Mouse (Mus musculus) liver, embryonic 14.5 days (tissue): ENCODE data around the gene Olfr54. TPM values are rescaled to one million over a fixed set of nuclear protein-coding genes. Genes with fewer than 3 reads are reported as not detected.
"Not testable (repeated sequence)": the region's sequence is repeated elsewhere in the genome, so short reads cannot be mapped to it uniquely, and the experiment has no call there.

Source experiments
- ATAC-seq: fragments of 200-750 bp; cut with Nextera tagmentation; 2 replicates; pipeline ENCODE4 v1.8.0; 2017; ENCODE audit warnings: moderate number of reproducible peaks, mild to moderate bottlenecking, moderate library complexity; ENCODE audit not compliant: insufficient read depth
- DNase-seq, 3 experiments: peaks; one replicate each; pipeline ENCODE4 v3.0.0-alpha.2; 2012 to 2013; ENCODE audit warnings: low read depth in 3 of 3, low spot score in 3 of 3
- H3K27ac ChIP-seq: fragments of 300-500 bp; sonication (generic); 2 replicates; pipeline ENCODE4 v1.5.1; 2014; ENCODE audit warnings: moderate library complexity, mild to moderate bottlenecking, control low read depth, inconsistent platforms
- H3K27me3 ChIP-seq: fragments of 300-500 bp; sonication (generic); 2 replicates; pipeline ENCODE4 v1.6.1; 2014; ENCODE audit warnings: mild to moderate bottlenecking, low read length, moderate library complexity; ENCODE audit not compliant: control insufficient read depth, insufficient read depth
- H3K36me3 ChIP-seq: fragments of 300-500 bp; sonication (generic); replicated peaks from 2 replicates; pipeline ENCODE4 v1.6.1; 2014; ENCODE audit warnings: low read depth; ENCODE audit not compliant: control insufficient read depth, insufficient read depth
- H3K4me1 ChIP-seq, 2 experiments: fragments of 200-500 bp in 1 of 2; fragments of 300-500 bp in 1 of 2; sonication (generic) in 1 of 2; replicated peaks; 2 replicates each; pipeline ENCODE4 v1.6.1; 2012 to 2014; ENCODE audit warnings: antibody characterized with exemption in 1 of 2, inconsistent platforms in 1 of 2, low read length in 1 of 2; ENCODE audit not compliant: control insufficient read depth in 2 of 2, insufficient read depth in 2 of 2
- H3K4me2 ChIP-seq: fragments of 300-500 bp; sonication (generic); 2 replicates; pipeline ENCODE4 v1.6.1; 2014; ENCODE audit warnings: low read depth, mild to moderate bottlenecking, control low read depth, moderate library complexity
- H3K4me3 ChIP-seq, 2 experiments: fragments of 200-500 bp in 1 of 2; fragments of 300-500 bp in 1 of 2; sonication (generic) in 1 of 2; 2 replicates each; pipeline ENCODE4 v1.5.1; 2012 to 2014; ENCODE audit warnings: low read depth in 2 of 2, low read length in 2 of 2, mild to moderate bottlenecking in 2 of 2, control low read depth in 1 of 2, inconsistent platforms in 1 of 2, moderate library complexity in 1 of 2; ENCODE audit not compliant: insufficient read depth in 1 of 2
- H3K9ac ChIP-seq: fragments of 300-500 bp; sonication (generic); replicated peaks from 2 replicates; pipeline ENCODE4 v1.6.1; 2014; ENCODE audit warnings: mild to moderate bottlenecking, control low read depth, moderate library complexity
- H3K9me3 ChIP-seq: fragments of 300-500 bp; sonication (generic); 2 replicates; pipeline ENCODE4 v1.6.1; 2016; ENCODE audit warnings: low read length, mixed read lengths; ENCODE audit not compliant: control insufficient read depth
- CTCF ChIP-seq: IDR thresholded peaks from 2 replicates; pipeline ENCODE4 v1.5.1; 2016; ENCODE audit warnings: antibody characterized with exemption, low read depth, control low read depth
- EP300 ChIP-seq: IDR thresholded peaks from 2 replicates; pipeline ENCODE4 v1.6.1; 2016; ENCODE audit warnings: antibody characterized with exemption, low read depth
- WGBS: fragments of 180-500 bp; shearing (Covaris S2); extraction: QIAGEN DNeasy Blood & Tissue Kit; methylation state at CpG from one replicate; pipeline ENCODE4 v1.1.7; 2014; ENCODE audit not compliant: insufficient replicate concordance; 5-methylcytosine and 5-hydroxymethylcytosine counted together
- polyA plus RNA-seq, 2 experiments: library from polyadenylated mRNA; depleted of rRNA in 1 of 2; stranded (reverse) in 1 of 2; unstranded in 1 of 2; fragments of >200 nt; fragmentation: Nextera tagmentation in 1 of 2; extraction: Ambion mirVana in 1 of 2; gene quantifications; 2 replicates each; pipeline versions ENCODE4 v1.2.1 to v1.2.3; 2012 to 2014

Olfr54 gene
- polyA plus RNA-seq, 2 experiments = not detected

GRCm38 (mm10) chr11:51003296-51003695 lies 10.7 kb upstream of the Olfr54 start, which contains the start of gene Olfr51:
Gene Olfr51 (plus strand): TSS chr11:51003596.
- no peak within 1 kb of the TSS for H3K9ac ChIP-seq
- H3K36me3 ChIP-seq = no peaks in the 10 kb centered on the region
- no peaks in the 10 kb centered on the region for H3K9me3 ChIP-seq
- no peak within 1 kb of the TSS for H3K4me2 ChIP-seq
- 45% methylated on average over 5 of the region's 5 CpGs for WGBS
- no peak within 1 kb of the TSS for H3K27ac ChIP-seq
- no peaks in the 10 kb centered on the region for H3K27me3 ChIP-seq
- no peak for TF ChIP-seq CTCF
- TF ChIP-seq EP300 = no peak
- no peaks in the 10 kb centered on the region for H3K4me1 ChIP-seq
- no peak within 1 kb of the TSS for H3K4me3 ChIP-seq
- DNase-seq (no peak), ATAC-seq (no peak)

- Histone ChIP-seq H3K9ac (no peak overlapping the region), H3K4me1 (no peaks in the 10 kb centered on the region), H3K27me3 (no peaks in the 10 kb centered on the region), H3K27ac (no peak overlapping the region), H3K9me3 (no peaks in the 10 kb centered on the region), H3K36me3 (no peaks in the 10 kb centered on the region), H3K4me3 (no peak overlapping the region), H3K4me2 (no peak overlapping the region)
- WGBS = 56% methylated on average over 5 of the region's 5 CpGs
- no peak for DNase-seq
- TF ChIP-seq CTCF = no peak
- TF ChIP-seq EP300 = no peak
- no peak for ATAC-seq
Measured at GRCm38 (mm10) chr11:51011821-51012220, 2.2 kb upstream of the Olfr54 start.

GRCm38 (mm10) chr11:51016341-51016740 lies 2.3 kb downstream of the Olfr54 start:
- no peaks in the 10 kb centered on the region for H3K36me3 ChIP-seq
- no peak overlapping the region for H3K9ac ChIP-seq
- H3K27ac ChIP-seq = no peak overlapping the region
- H3K4me3 ChIP-seq = no peak overlapping the region
- H3K4me2 ChIP-seq = no peak overlapping the region
- 21% methylated on average over 2 of the region's 2 CpGs for WGBS
- H3K27me3 ChIP-seq = no peaks in the 10 kb centered on the region
- no peaks in the 10 kb centered on the region for H3K4me1 ChIP-seq
- DNase-seq (peak in 2 of 3 experiments; percentile 3 to 12), ATAC-seq (peak; percentile 53; the same call in 1 of the 2 replicates)
- no peak for TF ChIP-seq EP300
- no peak for TF ChIP-seq CTCF
- no peaks in the 10 kb centered on the region for H3K9me3 ChIP-seq

GRCm38 (mm10) chr11:51026811-51027210 lies 12.8 kb downstream of the Olfr54 start:
- H3K4me2 ChIP-seq, H3K9me3 ChIP-seq, H3K27ac ChIP-seq, DNase-seq, H3K9ac ChIP-seq, H3K4me1 ChIP-seq, ATAC-seq, H3K4me3 ChIP-seq, H3K27me3 ChIP-seq, H3K36me3 ChIP-seq: not testable (repeated sequence)
- WGBS = 69% methylated on average over 11 of the region's 11 CpGs

- H3K4me2 ChIP-seq, DNase-seq, H3K9me3 ChIP-seq, H3K4me1 ChIP-seq, H3K27me3 ChIP-seq, H3K36me3 ChIP-seq, ATAC-seq, H3K9ac ChIP-seq, H3K4me3 ChIP-seq, H3K27ac ChIP-seq: not testable (repeated sequence)
- 58% methylated on average over 8 of the region's 8 CpGs for WGBS
Measured at GRCm38 (mm10) chr11:51029381-51029780, 15.3 kb downstream of the Olfr54 start.
